Mouse (Mus musculus) limb, embryonic 10.5 days (tissue): ENCODE data around the gene Gm15737. TPM values are rescaled to one million over a fixed set of nuclear protein-coding genes. Genes with fewer than 3 reads are reported as not detected.

ENCODE experiments used
- DNase-seq: peaks from one replicate; pipeline ENCODE4 v3.0.0-alpha.2; 2017; ENCODE audit warnings: low spot score
- H3K27ac ChIP-seq: fragments of 300-500 bp; sonication (generic); 2 replicates; pipeline ENCODE4 v1.5.1; 2016; ENCODE audit warnings: mild to moderate bottlenecking
- H3K27me3 ChIP-seq: fragments of 300-500 bp; sonication (generic); 2 replicates; pipeline ENCODE4 v1.6.1; 2016; ENCODE audit warnings: low read depth, mild to moderate bottlenecking; ENCODE audit not compliant: poor library complexity, severe bottlenecking
- H3K36me3 ChIP-seq: fragments of 300-500 bp; sonication (generic); 2 replicates; pipeline ENCODE4 v1.6.1; 2016; ENCODE audit warnings: mild to moderate bottlenecking, moderate library complexity
- H3K4me1 ChIP-seq: fragments of 300-500 bp; sonication (generic); 2 replicates; pipeline ENCODE4 v1.6.1; 2016
- H3K4me3 ChIP-seq: fragments of 300-500 bp; sonication (generic); 2 replicates; pipeline ENCODE4 v1.5.1; 2016; ENCODE audit warnings: mild to moderate bottlenecking, moderate library complexity
- H3K9me3 ChIP-seq: fragments of 300-500 bp; sonication (generic); replicated peaks from 2 replicates; pipeline ENCODE4 v1.6.1; 2016; ENCODE audit warnings: mild to moderate bottlenecking
- WGBS: fragments of 180-500 bp; shearing (Covaris S2); methylation state at CpG from one replicate; pipeline ENCODE4 v1.1.7; 2016; 5-methylcytosine and 5-hydroxymethylcytosine counted together
- polyA plus RNA-seq: library from polyadenylated mRNA; unstranded; fragments of >200 nt; fragmentation: Nextera tagmentation; extraction: Ambion mirVana; gene quantifications from 2 replicates; pipeline ENCODE4 v1.2.1, GENCODE M21; 2016

The Gm15737 gene
- not detected in 2 replicates for polyA plus RNA-seq

GRCm38 (mm10) chr6:92869089-92869581, at the start of gene Gm15737:
Gene Gm15737, plus strand, starts transcription at chr6:92869357.
- peaks cover 2% of the 10 kb centered on the region; the same call in 1 of the 2 replicates for H3K36me3 ChIP-seq
- peak within 1 kb of the TSS; percentile 24 for H3K4me3 ChIP-seq
- peaks cover 29% of the 10 kb centered on the region for H3K4me1 ChIP-seq
- 49% methylated on average over 4 of the region's 4 CpGs for whole genome bisulfite sequencing
- DNase-seq: no peak
- no peaks in the 10 kb centered on the region for H3K27me3 ChIP-seq
- H3K9me3 ChIP-seq: no peaks in the 10 kb centered on the region
- 0 out of 2 replicates have a peak within 1 kb of the TSS, but pooled peaks have one; percentile 50 for H3K27ac ChIP-seq

DNA sequence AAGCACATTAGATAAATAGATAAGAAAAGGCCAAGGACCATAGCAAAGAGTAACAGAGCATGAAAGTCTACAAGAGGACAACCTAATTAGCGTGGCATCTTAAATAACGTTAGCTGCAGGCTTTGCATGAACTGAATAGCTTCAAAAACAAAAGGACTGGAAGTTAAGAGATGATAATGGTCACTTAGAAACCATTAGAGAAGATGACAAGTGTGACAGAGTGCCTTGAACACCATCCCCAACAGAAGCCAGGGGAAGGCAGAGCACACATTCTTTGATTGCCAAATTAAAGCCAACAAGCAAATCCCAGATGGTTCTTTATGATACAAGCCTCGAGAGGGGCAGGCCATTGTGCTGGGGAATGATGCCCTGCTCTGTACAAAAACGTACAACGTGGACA, 47.6 kb upstream of the Gm15737 start:
- Histone ChIP-seq H3K4me1 (peaks cover 3% of the 10 kb centered on the region), H3K27me3 (no peaks in the 10 kb centered on the region), H3K36me3 (no peaks in the 10 kb centered on the region), H3K27ac (no peak overlapping the region), H3K9me3 (no peaks in the 10 kb centered on the region), H3K4me3 (no peak overlapping the region)
- DNase-seq: no peak
- 75% methylated on average over 5 of the region's 5 CpGs for WGBS

DNA sequence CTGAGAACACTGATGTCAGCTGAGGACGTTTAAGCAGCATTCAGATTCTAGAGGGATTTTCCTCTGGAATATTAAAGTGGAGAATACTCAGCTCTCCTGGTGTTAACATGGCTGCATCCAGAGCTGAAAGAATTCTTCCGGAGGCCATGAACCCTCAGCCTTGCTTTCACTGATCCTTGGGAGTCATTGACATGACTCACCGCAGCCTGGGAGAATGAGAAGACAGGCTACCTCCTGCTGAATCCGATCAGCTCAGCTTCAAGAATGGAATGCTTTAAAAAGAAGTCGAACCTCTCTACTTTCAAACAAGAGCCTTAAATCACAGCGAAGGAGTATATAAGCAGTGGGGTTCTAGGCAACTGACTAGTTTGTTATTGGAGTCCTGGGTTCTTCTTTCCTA, 47.2 kb upstream of the Gm15737 start:
- DNase-seq: no peak
- no peak overlapping the region for H3K27ac ChIP-seq
- no peaks in the 10 kb centered on the region for H3K27me3 ChIP-seq
- no peaks in the 10 kb centered on the region for H3K36me3 ChIP-seq
- no peaks in the 10 kb centered on the region for H3K4me1 ChIP-seq
- WGBS: 83% methylated on average over 6 of the region's 6 CpGs
- H3K4me3 ChIP-seq: no peak overlapping the region
- no peaks in the 10 kb centered on the region for H3K9me3 ChIP-seq

- H3K4me1 ChIP-seq: no peaks in the 10 kb centered on the region
- no peaks in the 10 kb centered on the region for H3K27me3 ChIP-seq
- 50% methylated on average over 7 of the region's 7 CpGs for WGBS
- no peaks in the 10 kb centered on the region for H3K36me3 ChIP-seq
- H3K4me3 ChIP-seq: no peak overlapping the region
- H3K27ac ChIP-seq: no peak overlapping the region
- H3K9me3 ChIP-seq: no peaks in the 10 kb centered on the region
- DNase-seq: no peak
Observed at GRCm38 (mm10) chr6:92823991-92824390, 45.2 kb upstream of the Gm15737 start.

GRCm38 (mm10) chr6:92826561-92826960, 42.6 kb upstream of the Gm15737 start:
- H3K4me3 ChIP-seq: no peak overlapping the region
- no peaks in the 10 kb centered on the region for H3K9me3 ChIP-seq
- 0 out of 2 replicates have a peak, but pooled peaks cover 2% of the 10 kb centered on the region for H3K4me1 ChIP-seq
- 91% methylated on average over 5 of the region's 5 CpGs for WGBS
- no peak for DNase-seq
- no peaks in the 10 kb centered on the region for H3K36me3 ChIP-seq
- no peak overlapping the region for H3K27ac ChIP-seq
- no peaks in the 10 kb centered on the region for H3K27me3 ChIP-seq

- WGBS: 73% methylated on average over 5 of the region's 5 CpGs
- Histone ChIP-seq H3K4me3 (no peak overlapping the region), H3K27ac (no peak overlapping the region), H3K36me3 (no peaks in the 10 kb centered on the region), H3K9me3 (no peaks in the 10 kb centered on the region), H3K27me3 (no peaks in the 10 kb centered on the region), H3K4me1 (0 out of 2 replicates have a peak, but pooled peaks cover 2% of the 10 kb centered on the region)
- DNase-seq: no peak
Observed at GRCm38 (mm10) chr6:92827360-92827759, 41.8 kb upstream of the Gm15737 start.

DNA sequence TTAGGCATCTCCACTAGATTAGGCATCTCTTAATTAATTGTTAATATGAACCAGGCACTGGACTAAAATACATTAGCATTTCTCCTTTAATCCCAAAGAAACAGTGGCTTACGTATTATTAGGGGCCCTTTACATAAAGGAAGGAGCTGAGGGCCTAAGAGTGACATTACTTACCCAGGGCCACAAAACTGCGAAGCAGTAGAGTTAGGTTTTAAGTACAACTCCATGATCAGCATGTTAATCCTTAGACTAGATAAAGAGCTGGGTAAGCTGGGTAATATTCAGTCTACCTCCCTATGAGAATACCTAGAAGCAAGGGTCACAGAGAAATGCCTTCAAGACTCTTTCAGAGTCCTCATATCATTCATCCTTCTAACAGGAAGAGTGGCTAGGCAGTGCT, 40.0 kb upstream of the Gm15737 start:
- no peak for DNase-seq

GRCm38 (mm10) chr6:92831106-92831505, 38.1 kb upstream of the Gm15737 start:
- DNase-seq: no peak
- no peak overlapping the region for H3K4me3 ChIP-seq
- no peak overlapping the region for H3K27ac ChIP-seq
- WGBS: 92% methylated on average over 2 of the region's 2 CpGs
- H3K4me1 ChIP-seq: 0 out of 2 replicates have a peak, but pooled peaks cover 2% of the 10 kb centered on the region
- no peaks in the 10 kb centered on the region for H3K36me3 ChIP-seq
- no peaks in the 10 kb centered on the region for H3K9me3 ChIP-seq
- H3K27me3 ChIP-seq: no peaks in the 10 kb centered on the region

More for the DNA sequence above, 40.0 kb upstream of the Gm15737 start:
- no peaks in the 10 kb centered on the region for H3K36me3 ChIP-seq
- H3K4me3 ChIP-seq: no peak overlapping the region
- no peak overlapping the region for H3K27ac ChIP-seq
- no peaks in the 10 kb centered on the region for H3K9me3 ChIP-seq
- 0 out of 2 replicates have a peak, but pooled peaks cover 2% of the 10 kb centered on the region for H3K4me1 ChIP-seq
- 94% methylated on average over 2 of the region's 2 CpGs for WGBS
- no peaks in the 10 kb centered on the region for H3K27me3 ChIP-seq

- Histone ChIP-seq H3K9me3 (no peaks in the 10 kb centered on the region), H3K4me3 (no peak overlapping the region), H3K4me1 (peaks cover 4% of the 10 kb centered on the region; the same call in 1 of the 2 replicates), H3K36me3 (no peaks in the 10 kb centered on the region), H3K27me3 (no peaks in the 10 kb centered on the region), H3K27ac (no peak overlapping the region)
- DNase-seq: no peak
- 22% methylated on average over 2 of the region's 2 CpGs for WGBS
Observed at GRCm38 (mm10) chr6:92842000-92842399, 27.2 kb upstream of the Gm15737 start.

DNA sequence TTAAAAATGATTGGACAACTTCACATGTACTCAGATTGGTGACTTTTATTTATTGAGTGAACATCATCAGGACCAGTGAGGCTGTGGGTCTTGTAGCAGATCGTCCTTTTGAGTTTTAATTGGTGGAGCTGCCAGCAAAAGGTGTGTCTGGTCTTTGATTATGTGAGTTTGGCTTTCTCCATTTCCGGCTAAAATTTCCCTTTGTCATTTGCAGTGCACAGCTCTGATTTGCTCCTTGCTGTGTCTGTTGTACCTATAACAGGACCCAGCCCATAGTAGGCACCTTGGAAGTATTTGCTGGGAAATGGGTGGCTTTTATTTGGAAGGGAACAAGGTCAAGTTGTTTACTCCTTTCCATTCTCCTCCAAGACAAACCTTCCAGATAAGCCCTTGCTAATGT, 25.7 kb upstream of the Gm15737 start:
- 78% methylated on average over 2 of the region's 2 CpGs for WGBS
- Histone ChIP-seq H3K27me3 (no peaks in the 10 kb centered on the region), H3K27ac (no peak overlapping the region)

DNA sequence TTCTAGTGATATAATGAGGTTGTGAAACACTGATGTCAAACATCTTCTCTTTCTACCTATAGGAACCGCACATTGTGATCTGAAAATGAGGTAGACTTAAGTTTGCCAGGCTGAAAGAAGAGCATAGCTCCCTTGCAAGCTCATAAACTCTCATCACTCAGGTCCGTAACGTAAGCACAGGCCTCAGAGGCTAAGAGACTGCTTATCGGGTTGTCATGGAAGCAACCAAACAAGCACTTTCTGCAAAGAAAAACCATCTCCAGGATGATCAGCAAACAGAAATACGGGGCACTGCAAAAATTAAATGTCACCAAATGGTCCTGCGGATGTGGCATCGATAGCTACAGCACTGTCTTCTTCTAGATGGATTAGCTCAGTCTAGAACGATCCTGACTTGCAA, 23.3 kb upstream of the Gm15737 start:
- H3K4me3 ChIP-seq: no peak overlapping the region
- no peaks in the 10 kb centered on the region for H3K36me3 ChIP-seq
- 92% methylated on average over 8 of the region's 8 CpGs for WGBS
- H3K4me1 ChIP-seq: peaks cover 8% of the 10 kb centered on the region; the same call in 1 of the 2 replicates
- DNase-seq: no peak
- no peaks in the 10 kb centered on the region for H3K27me3 ChIP-seq
- no peak overlapping the region for H3K27ac ChIP-seq
- H3K9me3 ChIP-seq: no peaks in the 10 kb centered on the region

More for the DNA sequence above, 25.7 kb upstream of the Gm15737 start:
- DNase-seq: no peak
- no peaks in the 10 kb centered on the region for H3K36me3 ChIP-seq
- H3K9me3 ChIP-seq: no peaks in the 10 kb centered on the region
- no peak overlapping the region for H3K4me3 ChIP-seq
- H3K4me1 ChIP-seq: peaks cover 4% of the 10 kb centered on the region; the same call in 1 of the 2 replicates

- H3K36me3 ChIP-seq: no peaks in the 10 kb centered on the region
- no peak overlapping the region for H3K4me3 ChIP-seq
- WGBS: 82% methylated on average over 4 of the region's 4 CpGs
- H3K27ac ChIP-seq: no peak overlapping the region
- peaks cover 8% of the 10 kb centered on the region; the same call in 1 of the 2 replicates for H3K4me1 ChIP-seq
- no peaks in the 10 kb centered on the region for H3K9me3 ChIP-seq
- H3K27me3 ChIP-seq: no peaks in the 10 kb centered on the region
- DNase-seq: no peak
Observed at GRCm38 (mm10) chr6:92846614-92847013, 22.5 kb upstream of the Gm15737 start.

DNA sequence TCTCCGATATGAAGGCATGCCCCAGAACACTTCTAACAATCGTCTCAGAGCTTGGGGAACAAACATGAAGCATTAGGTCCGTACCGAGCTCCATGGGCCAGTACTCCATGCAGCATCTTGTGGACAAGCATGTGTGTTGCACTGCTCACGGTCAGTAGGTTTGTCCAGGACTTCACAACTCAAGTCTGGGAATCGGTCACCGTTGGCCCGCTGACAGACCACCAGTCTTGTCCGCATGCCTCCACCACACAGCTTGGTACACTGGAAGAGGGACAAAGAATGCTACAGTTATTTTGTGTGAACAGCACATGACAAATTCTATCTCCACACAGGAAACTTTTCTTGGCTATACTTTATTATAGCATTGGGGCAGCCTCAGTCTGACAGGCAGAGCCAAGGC, 19.9 kb upstream of the Gm15737 start:
- no peak for DNase-seq
- Histone ChIP-seq H3K27me3 (no peaks in the 10 kb centered on the region), H3K27ac (no peak overlapping the region), H3K4me3 (no peak overlapping the region), H3K9me3 (no peaks in the 10 kb centered on the region), H3K36me3 (no peaks in the 10 kb centered on the region), H3K4me1 (0 out of 2 replicates have a peak, but pooled peaks cover 4% of the 10 kb centered on the region)
- WGBS: 95% methylated on average over 9 of the region's 9 CpGs

GRCm38 (mm10) chr6:92850250-92850649, 18.9 kb upstream of the Gm15737 start:
- no peak for DNase-seq
- 0 out of 2 replicates have a peak, but pooled peaks cover 4% of the 10 kb centered on the region for H3K4me1 ChIP-seq
- no peak overlapping the region; the same call in 1 of the 2 replicates for H3K27ac ChIP-seq
- WGBS: 83% methylated on average over 5 of the region's 5 CpGs
- H3K4me3 ChIP-seq: no peak overlapping the region
- H3K27me3 ChIP-seq: no peaks in the 10 kb centered on the region
- no peaks in the 10 kb centered on the region for H3K9me3 ChIP-seq
- H3K36me3 ChIP-seq: no peaks in the 10 kb centered on the region
